Mouse (Mus musculus): ENCODE data around the gene Bpifb9b.

The Bpifb9b gene

DNA sequence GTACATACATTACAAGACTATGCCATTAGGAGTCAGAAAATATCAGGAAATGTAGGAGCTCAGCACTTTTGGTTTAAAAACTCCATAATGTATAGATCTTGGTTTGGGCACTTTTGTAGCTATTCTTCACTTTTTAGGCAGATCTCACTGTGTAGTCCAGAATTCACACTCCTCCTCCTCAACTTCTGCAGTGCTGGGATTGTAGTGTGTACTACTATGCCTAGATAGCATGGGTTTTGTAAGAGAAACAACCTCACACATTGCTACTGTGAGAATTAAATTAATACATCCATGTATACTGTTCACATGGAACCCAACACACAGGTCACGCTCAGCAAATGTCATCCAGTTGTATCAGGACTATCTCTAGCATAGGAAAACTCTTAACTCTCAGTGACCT, 60.5 kb downstream of the Bpifb9b start:
- Histone ChIP-seq H3K36me3 (ENCODE audit: control insufficient read depth, insufficient read depth, low read length, poor library complexity, severe bottlenecking) (0 out of 2 replicates have a peak, but pooled peaks cover 4% of the 10 kb centered on the region), H3K27me3 (ENCODE audit: control insufficient read depth, insufficient read depth, low read length, poor library complexity, severe bottlenecking) (no peaks in the 10 kb centered on the region)
- no peak for DNase-seq (ENCODE audit: low read depth, low spot score)

All from splenic B cell, adult 2 months (primary cell).